Mouse (Mus musculus): ENCODE data around the gene Ace2.

- no peak for TF ChIP-seq CTCF (IDR thresholded peaks at IDR 0.05; ENCODE audit: control insufficient read depth, insufficient read depth, insufficient read length)
- TF ChIP-seq MYOG (IDR thresholded peaks at IDR 0.05; ENCODE audit: control insufficient read depth, extremely low read depth, insufficient read length), result no peak
- no peak for TF ChIP-seq MYOD1 (IDR thresholded peaks at IDR 0.05; ENCODE audit: control insufficient read depth, insufficient read length, low read depth)
- TF ChIP-seq USF1 (IDR thresholded peaks at IDR 0.05; ENCODE audit: low read depth), result no peak
- TF ChIP-seq FOSL1 (IDR thresholded peaks at IDR 0.05; ENCODE audit: insufficient read depth, low read length, poor library complexity, severe bottlenecking), result no peak
Observed at GRCm38 (mm10) chrX:164152703-164153102, 13.6 kb downstream of the Ace2 start.
